Mouse (Mus musculus): ENCODE results near the gene Olfr509. TPM values are rescaled to one million over a fixed set of nuclear protein-coding genes. Genes with fewer than 3 reads are reported as not detected.

Gene Olfr509
- polyA plus RNA-seq (2012; rRNA removed): not detected in 2 replicates
- not detected in 2 replicates for polyA plus RNA-seq (2014; fragmentation: Nextera tagmentation; extraction: Ambion mirVana)

- no peaks in the 10 kb centered on the region for H3K36me3 ChIP-seq (replicated peaks; ENCODE audit: control insufficient read depth, insufficient read depth, low read depth)
- no peak within 1 kb of the TSS for H3K4me2 ChIP-seq (ENCODE audit: low read depth)
- DNase-seq (ENCODE audit: low read depth in 3 of 3, low spot score in 3 of 3) (no peak), ATAC-seq (ENCODE audit: insufficient read depth) (no peak)
- no peaks in the 10 kb centered on the region for H3K4me1 ChIP-seq (replicated peaks; ENCODE audit: control insufficient read depth in 2 of 2, insufficient read depth in 2 of 2, low read length in 1 of 2)
- H3K27me3 ChIP-seq (ENCODE audit: control insufficient read depth, insufficient read depth, low read length): no peaks in the 10 kb centered on the region
- no peak for TF ChIP-seq CTCF (IDR thresholded peaks at IDR 0.05; ENCODE audit: low read depth)
- TF ChIP-seq EP300 (IDR thresholded peaks at IDR 0.05; ENCODE audit: low read depth): no peak
- no peaks in the 10 kb centered on the region for H3K9me3 ChIP-seq (ENCODE audit: control insufficient read depth, low read length)
- H3K27ac ChIP-seq: no peak within 1 kb of the TSS
- H3K9ac ChIP-seq (replicated peaks): no peak within 1 kb of the TSS
- H3K4me3 ChIP-seq (ENCODE audit: insufficient read depth in 1 of 2, low read depth in 2 of 2, low read length in 2 of 2): no peak within 1 kb of the TSS
Measured at GRCm38 (mm10) chr7:108651806-108652205, at the start of gene Olfr509. Olfr509 (minus strand) TSS chr7:108651906.

- Histone ChIP-seq H3K4me1 (replicated peaks; ENCODE audit: control insufficient read depth in 2 of 2, insufficient read depth in 2 of 2, low read length in 1 of 2) (no peaks in the 10 kb centered on the region), H3K9ac (replicated peaks) (no peak overlapping the region)
Measured at GRCm38 (mm10) chr7:108678886-108679285, 27.2 kb upstream of the Olfr509 start.

GRCm38 (mm10) chr7:108671058-108671457 lies 19.4 kb upstream of the Olfr509 start:
- no peaks in the 10 kb centered on the region for H3K4me1 ChIP-seq (replicated peaks; ENCODE audit: control insufficient read depth in 2 of 2, insufficient read depth in 2 of 2, low read length in 1 of 2)
- ATAC-seq (ENCODE audit: insufficient read depth): no peak
- H3K27me3 ChIP-seq (ENCODE audit: control insufficient read depth, insufficient read depth, low read length): no peaks in the 10 kb centered on the region
- no peak overlapping the region for H3K27ac ChIP-seq
- no peak overlapping the region for H3K9ac ChIP-seq (replicated peaks)
- TF ChIP-seq EP300 (IDR thresholded peaks at IDR 0.05; ENCODE audit: low read depth) (no peak), CTCF (IDR thresholded peaks at IDR 0.05; ENCODE audit: low read depth) (no peak)
- no peak overlapping the region for H3K4me2 ChIP-seq (ENCODE audit: low read depth)
- 41% methylated on average over 1 of the region's 1 CpGs for WGBS (ENCODE audit: insufficient replicate concordance)
- no peaks in the 10 kb centered on the region for H3K9me3 ChIP-seq (ENCODE audit: control insufficient read depth, low read length)
- no peak overlapping the region for H3K4me3 ChIP-seq (ENCODE audit: insufficient read depth in 1 of 2, low read depth in 2 of 2, low read length in 2 of 2)
- no peaks in the 10 kb centered on the region for H3K36me3 ChIP-seq (replicated peaks; ENCODE audit: control insufficient read depth, insufficient read depth, low read depth)
- no peak for DNase-seq (ENCODE audit: low read depth in 3 of 3, low spot score in 3 of 3)

More at GRCm38 (mm10) chr7:108678886-108679285, 27.2 kb upstream of the Olfr509 start:
- DNase-seq (ENCODE audit: low read depth in 3 of 3, low spot score in 3 of 3): no peak
- H3K27me3 ChIP-seq (ENCODE audit: control insufficient read depth, insufficient read depth, low read length): no peaks in the 10 kb centered on the region
- H3K4me2 ChIP-seq (ENCODE audit: low read depth): no peak overlapping the region
- ATAC-seq (ENCODE audit: insufficient read depth): no peak
- no peaks in the 10 kb centered on the region for H3K36me3 ChIP-seq (replicated peaks; ENCODE audit: control insufficient read depth, insufficient read depth, low read depth)
- H3K4me3 ChIP-seq (ENCODE audit: insufficient read depth in 1 of 2, low read depth in 2 of 2, low read length in 2 of 2): no peak overlapping the region
- 53% methylated on average over 4 of the region's 4 CpGs for WGBS (ENCODE audit: insufficient replicate concordance)
- no peak for TF ChIP-seq EP300 (IDR thresholded peaks at IDR 0.05; ENCODE audit: low read depth)
- TF ChIP-seq CTCF (IDR thresholded peaks at IDR 0.05; ENCODE audit: low read depth): no peak
- H3K9me3 ChIP-seq (ENCODE audit: control insufficient read depth, low read length): no peaks in the 10 kb centered on the region
- no peak overlapping the region for H3K27ac ChIP-seq

GRCm38 (mm10) chr7:108666118-108666517 lies 14.4 kb upstream of the Olfr509 start, which contains the start of gene Olfr510:
Olfr510 (plus strand) TSS chr7:108666418.
- H3K4me2 ChIP-seq (ENCODE audit: low read depth): no peak within 1 kb of the TSS
- WGBS (ENCODE audit: insufficient replicate concordance): 57% methylated on average over 1 of the region's 1 CpGs
- no peak for TF ChIP-seq EP300 (IDR thresholded peaks at IDR 0.05; ENCODE audit: low read depth)
- no peak for TF ChIP-seq CTCF (IDR thresholded peaks at IDR 0.05; ENCODE audit: low read depth)
- no peak within 1 kb of the TSS for H3K9ac ChIP-seq (replicated peaks)
- no peak within 1 kb of the TSS for H3K27ac ChIP-seq
- H3K27me3 ChIP-seq (ENCODE audit: control insufficient read depth, insufficient read depth, low read length): no peaks in the 10 kb centered on the region
- DNase-seq (ENCODE audit: low read depth in 3 of 3, low spot score in 3 of 3) (no peak), ATAC-seq (ENCODE audit: insufficient read depth) (no peak)
- no peak within 1 kb of the TSS for H3K4me3 ChIP-seq (ENCODE audit: insufficient read depth in 1 of 2, low read depth in 2 of 2, low read length in 2 of 2)
- H3K36me3 ChIP-seq (replicated peaks; ENCODE audit: control insufficient read depth, insufficient read depth, low read depth): no peaks in the 10 kb centered on the region
- no peaks in the 10 kb centered on the region for H3K9me3 ChIP-seq (ENCODE audit: control insufficient read depth, low read length)
- no peaks in the 10 kb centered on the region for H3K4me1 ChIP-seq (replicated peaks; ENCODE audit: control insufficient read depth in 2 of 2, insufficient read depth in 2 of 2, low read length in 1 of 2)

- TF ChIP-seq EP300 (IDR thresholded peaks at IDR 0.05; ENCODE audit: low read depth) (no peak), CTCF (IDR thresholded peaks at IDR 0.05; ENCODE audit: low read depth) (no peak)
- no peak for ATAC-seq (ENCODE audit: insufficient read depth)
- no peak overlapping the region for H3K4me2 ChIP-seq (ENCODE audit: low read depth)
- H3K9me3 ChIP-seq (ENCODE audit: control insufficient read depth, low read length): no peaks in the 10 kb centered on the region
- no peak for DNase-seq (ENCODE audit: low read depth in 3 of 3, low spot score in 3 of 3)
- no peaks in the 10 kb centered on the region for H3K27me3 ChIP-seq (ENCODE audit: control insufficient read depth, insufficient read depth, low read length)
- H3K4me1 ChIP-seq (replicated peaks; ENCODE audit: control insufficient read depth in 2 of 2, insufficient read depth in 2 of 2, low read length in 1 of 2): no peaks in the 10 kb centered on the region
- no peak overlapping the region for H3K4me3 ChIP-seq (ENCODE audit: insufficient read depth in 1 of 2, low read depth in 2 of 2, low read length in 2 of 2)
- H3K9ac ChIP-seq (replicated peaks): no peak overlapping the region
- 47% methylated on average over 3 of the region's 3 CpGs for WGBS (ENCODE audit: insufficient replicate concordance)
- no peaks in the 10 kb centered on the region for H3K36me3 ChIP-seq (replicated peaks; ENCODE audit: control insufficient read depth, insufficient read depth, low read depth)
- H3K27ac ChIP-seq: no peak overlapping the region
Measured at GRCm38 (mm10) chr7:108662419-108662818, 10.7 kb upstream of the Olfr509 start.

Data from liver, embryonic 14.5 days (tissue).